Mouse (Mus musculus) embryo, embryonic 11.5 days (tissue): ENCODE data around the gene Cygb.
"Not testable (repeated sequence)": the region's sequence is repeated elsewhere in the genome, so short reads cannot be mapped to it uniquely, and the experiment has no call there.

Source experiments
- DNase-seq: peaks from one replicate; pipeline ENCODE4 v3.0.0-alpha.2; 2012; ENCODE audit warnings: low read depth, low spot score

Cygb gene

DNA sequence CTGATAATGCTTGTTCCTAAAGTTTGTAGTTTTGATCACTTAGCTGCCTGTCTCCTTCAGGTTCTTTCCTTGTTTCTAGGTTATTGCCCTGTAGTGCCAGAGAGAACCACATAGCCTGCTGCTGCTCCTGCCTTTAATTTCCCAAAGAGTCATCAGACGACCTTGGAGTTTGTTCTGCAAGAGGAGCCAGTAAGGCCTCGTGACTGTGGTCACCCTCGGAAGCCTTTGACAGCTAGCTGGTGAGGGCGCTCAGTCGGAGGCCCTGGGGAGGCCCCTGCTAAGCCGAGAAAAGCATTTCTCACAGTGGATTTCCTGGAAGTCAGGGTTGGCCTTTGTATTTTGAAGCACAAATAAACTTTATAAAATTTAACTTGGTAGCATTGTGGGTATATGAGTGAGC lies 21.3 kb upstream of the Cygb start:
- not testable (repeated sequence) for DNase-seq

DNA sequence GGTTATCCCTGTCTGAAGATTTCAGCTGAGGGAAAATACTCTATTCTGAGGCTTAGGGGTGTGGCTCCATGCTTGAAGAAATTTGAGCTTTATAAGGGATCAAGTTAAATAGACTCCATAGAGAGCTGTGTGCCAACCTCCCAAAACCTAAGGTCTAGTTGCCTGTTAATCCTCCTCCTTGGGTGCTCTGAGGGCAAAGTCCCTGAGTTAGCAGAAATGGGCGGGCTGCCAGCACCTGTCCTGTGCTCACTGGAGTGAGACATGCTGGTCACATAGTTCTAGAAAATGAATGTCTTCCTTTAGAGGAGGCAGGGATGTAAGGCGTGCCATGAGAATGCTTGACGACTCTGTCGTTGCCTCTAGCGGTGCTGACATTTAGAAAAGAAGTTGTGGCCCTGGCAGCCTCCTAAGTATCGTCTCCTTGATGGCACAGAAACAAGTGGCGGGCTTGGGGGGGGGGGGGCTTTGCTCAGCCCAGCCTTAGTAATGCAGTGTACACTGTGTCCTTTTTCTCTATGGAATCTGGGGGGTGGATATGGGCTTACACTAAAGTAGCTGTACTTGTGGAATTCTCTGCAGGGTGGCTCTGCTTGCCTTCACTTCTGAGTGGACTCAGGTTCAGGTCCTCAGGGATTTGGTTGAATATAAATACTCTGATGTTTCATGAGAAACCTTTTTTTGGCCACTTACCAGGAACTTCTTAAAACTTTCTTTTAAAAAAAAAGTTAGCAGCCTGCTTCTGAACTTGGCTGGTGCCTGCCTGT lies 20.7 kb upstream of the Cygb start:
- DNase-seq: no peak

- DNase-seq: no peak
These were observed 19.3 kb upstream of the Cygb start for GRCm38 (mm10) chr11:116673410-116673809.

DNA sequence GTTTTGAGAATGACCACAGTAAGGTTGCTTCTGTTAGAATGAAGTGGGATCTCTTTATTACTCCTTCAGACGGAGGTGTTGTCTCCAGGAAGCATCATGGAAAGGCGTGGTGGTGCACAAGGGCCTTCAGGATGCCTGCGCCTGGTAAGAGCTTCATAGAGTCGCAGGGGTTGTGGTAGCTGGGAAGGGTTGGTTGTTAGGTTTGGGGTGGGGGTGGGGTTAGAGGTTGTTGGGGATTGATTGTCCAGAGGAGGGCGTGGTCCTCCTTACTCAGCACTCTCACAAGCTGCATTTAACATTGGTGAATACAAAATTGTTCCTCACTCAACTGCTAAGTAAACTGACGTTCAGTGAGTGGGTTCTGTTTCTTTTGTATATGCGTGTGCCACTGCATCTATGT lies 18.5 kb upstream of the Cygb start:
- DNase-seq: no peak

DNA sequence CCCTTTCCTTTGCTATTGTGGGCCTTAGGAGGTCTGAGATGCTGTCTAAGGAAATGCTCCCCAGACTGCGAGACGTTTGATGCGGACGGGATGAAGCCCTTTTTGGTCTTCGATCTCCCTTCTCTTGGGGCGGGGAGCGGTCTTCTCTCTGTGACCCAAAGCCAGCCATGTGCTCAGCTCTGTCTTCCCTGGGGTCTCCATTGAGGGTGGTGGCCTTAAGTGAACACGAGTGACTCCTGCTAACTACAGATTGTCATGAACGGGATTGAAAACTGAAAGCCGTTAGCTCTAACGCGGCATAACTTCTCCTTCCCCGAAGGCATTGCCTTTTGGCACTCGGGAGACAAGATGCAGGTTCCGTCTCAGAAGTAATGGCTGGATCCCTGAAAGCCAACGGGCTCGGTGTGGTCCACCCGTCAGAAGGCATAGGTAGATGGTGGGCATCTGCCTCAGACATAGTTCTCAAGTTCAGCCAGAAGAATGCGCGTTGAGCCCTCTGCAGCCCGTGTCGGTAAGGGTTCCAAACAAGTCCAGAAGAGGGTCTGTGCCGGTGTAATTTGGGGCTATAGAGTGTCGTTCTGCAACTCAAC lies 17.8 kb upstream of the Cygb start:
- no peak for DNase-seq

GRCm38 (mm10) chr11:116671112-116671844 lies 17.2 kb upstream of the Cygb start:
- DNase-seq: peak; percentile 99

DNA sequence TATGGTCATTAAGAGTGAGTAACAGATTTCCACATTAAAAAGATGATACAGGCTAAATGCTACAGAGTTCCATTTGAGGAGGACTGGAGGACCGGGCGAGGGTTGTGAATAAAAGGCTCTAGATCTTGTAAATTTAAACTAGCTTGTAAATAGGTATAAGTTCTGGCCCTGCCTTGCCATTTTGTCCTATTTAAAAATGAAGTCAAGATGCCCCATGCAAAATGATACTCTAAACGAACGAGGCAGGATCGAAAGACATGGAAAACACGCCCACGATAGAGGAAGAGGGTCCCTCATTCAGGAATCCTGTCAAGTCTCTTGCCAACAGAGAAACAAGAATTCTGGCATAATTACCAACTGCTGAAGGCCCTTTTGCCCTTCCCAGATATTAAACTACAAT lies 16.3 kb upstream of the Cygb start:
- no peak for DNase-seq

- no peak for DNase-seq
These were observed 15.8 kb upstream of the Cygb start for GRCm38 (mm10) chr11:116669787-116670365.

- no peak for DNase-seq
These were observed 15.2 kb upstream of the Cygb start for GRCm38 (mm10) chr11:116669316-116669715.

DNA sequence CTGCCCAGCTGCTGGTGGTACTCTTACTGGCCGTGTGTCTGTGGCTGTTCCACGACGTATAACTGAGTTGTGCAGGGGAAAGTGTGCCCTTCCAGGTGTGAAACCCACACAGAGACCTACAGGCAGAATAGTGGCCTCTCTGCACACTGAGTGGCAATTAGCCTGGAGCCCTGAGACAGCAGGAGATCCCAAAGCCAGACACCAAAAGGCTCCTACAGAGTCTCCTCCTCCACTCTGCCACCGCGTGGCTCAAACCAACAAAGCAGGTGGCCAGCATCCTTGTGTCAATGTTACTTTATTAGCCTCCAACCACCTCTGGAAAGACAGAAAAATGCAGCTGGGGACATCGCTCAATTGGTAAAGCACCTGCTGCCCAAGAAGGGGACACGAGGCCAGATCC lies 14.7 kb upstream of the Cygb start:
- DNase-seq: no peak

DNA sequence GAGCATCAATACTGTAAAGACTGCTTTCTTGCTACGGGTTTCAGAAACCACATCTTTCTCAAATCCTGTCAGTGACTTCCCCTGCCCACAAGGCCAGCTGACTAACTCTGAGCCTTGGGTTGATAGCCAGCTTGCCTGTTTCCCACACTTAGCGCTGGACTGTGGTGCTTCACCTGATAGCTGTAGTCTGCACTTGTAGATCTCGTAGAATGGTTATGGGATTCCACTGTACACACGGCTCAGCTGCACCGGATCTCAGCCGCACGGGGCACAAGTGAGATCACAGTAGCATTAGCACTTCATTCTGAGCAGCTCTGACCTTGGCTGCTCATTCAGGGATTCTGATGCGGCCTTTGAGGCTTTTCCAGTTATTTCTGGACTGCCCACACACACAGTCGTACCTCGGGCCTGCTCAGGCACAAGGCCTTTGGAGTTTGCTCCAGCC lies 14.3 kb upstream of the Cygb start:
- DNase-seq: no peak

GRCm38 (mm10) chr11:116667930-116668329 lies 13.8 kb upstream of the Cygb start:
- DNase-seq: no peak

- DNase-seq: not testable (repeated sequence)
These were observed 12.9 kb upstream of the Cygb start for GRCm38 (mm10) chr11:116667012-116667411.

GRCm38 (mm10) chr11:116666566-116666965 lies 12.5 kb upstream of the Cygb start:
- no peak for DNase-seq

DNA sequence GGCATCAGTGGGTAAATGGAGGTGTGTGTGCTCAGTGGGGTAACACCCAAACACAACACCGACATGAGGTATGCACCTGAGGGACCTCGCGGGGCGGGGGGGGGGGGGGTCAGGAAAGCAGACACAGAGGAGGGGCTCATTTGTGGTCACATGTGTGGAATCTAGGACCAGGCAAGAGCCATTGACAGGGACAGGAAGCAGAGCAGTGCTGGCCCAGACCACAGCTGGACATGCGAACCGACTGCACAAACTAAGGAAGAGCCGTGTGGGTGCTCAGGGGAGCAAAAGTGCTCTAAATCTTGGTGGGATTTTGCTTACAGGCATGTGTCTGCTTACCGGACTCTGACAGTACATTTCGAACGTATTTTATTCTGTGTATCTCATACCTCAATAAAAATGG lies 11.2 kb upstream of the Cygb start:
- no peak for DNase-seq

DNA sequence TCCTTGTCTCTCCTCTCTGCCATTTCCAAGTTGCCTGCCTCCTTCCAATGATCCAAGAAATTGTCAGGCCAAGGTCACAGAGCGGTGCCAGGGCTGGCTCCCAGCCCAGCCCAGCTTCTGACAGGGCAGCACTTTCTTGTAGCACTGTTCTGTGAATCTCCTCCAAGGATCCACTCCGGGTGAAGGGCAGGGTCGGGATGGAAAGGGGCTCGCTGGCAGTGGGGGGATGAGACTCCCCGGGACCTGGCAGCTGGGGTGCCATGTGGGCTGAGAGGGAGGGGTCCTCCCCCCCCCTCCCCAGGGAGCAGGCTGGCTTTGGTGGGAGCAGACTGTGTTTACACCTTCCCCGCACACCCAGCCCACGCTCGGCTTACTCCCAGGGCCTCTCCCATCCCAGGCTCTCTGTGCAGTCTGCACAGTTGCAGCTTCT lies 7.8 kb upstream of the Cygb start:
- no peak for DNase-seq

DNA sequence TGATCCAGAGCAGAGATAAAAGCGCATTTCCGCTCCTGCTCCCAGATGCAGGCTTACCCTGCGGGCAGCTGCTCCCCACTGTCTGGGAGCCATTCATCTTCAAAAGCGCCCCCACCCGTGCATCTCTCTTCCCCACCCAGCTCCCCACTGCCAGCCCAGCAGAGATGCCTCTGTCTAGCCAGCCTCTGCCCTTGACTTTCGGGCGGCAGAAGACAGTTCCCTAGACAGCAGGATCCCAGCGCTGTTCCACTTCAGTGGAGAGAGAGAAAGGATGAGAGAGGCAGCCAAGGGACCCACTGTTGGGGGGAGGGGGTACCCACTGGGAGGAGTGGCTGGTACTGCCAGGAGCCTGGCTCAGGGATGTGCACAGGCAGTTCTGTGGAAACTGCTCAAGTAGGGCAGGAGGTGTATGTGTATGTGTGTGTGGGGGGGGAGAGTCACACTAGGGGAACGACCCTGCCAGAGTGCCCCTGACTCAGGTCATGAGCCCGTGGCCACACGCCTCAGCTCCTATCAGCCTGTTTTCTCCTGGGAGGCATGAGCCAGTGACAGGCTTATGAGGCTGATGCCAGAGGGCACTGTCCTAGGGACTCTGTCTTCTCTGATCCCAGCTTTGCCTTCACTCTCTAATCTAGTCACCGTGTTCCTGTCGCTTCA lies 7.3 kb upstream of the Cygb start:
- no peak for DNase-seq

GRCm38 (mm10) chr11:116660181-116660580 lies 6.1 kb upstream of the Cygb start:
- no peak for DNase-seq

DNA sequence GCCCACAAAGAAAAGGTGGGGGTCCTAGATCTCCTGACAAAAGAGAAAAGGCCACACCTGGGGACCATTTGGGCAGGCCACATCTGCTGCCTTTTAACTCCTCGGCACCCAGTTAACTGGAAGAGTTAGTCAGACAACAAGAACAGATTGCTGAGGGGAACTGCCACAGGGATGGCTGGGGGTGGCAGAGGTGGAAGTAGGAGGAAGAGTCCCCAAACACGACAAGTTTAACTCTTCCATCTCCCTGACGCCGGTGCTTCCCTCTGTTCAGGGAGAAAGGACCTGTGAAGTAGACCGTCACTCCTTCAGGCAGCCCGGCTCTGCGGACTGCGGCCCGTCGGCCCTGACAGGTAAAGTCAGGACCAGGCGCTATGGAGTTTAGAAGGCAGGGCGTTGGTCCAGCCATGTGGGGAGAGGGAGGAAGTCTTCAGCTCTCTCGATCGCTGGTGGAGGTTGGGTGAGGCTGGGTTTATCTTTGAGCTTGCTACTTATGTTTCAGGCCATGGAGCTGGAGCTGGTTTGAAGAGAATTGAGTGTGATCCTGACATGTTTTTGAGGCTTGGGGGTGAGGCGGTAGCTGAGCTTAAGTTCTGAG lies 5.0 kb upstream of the Cygb start:
- no peak for DNase-seq

GRCm38 (mm10) chr11:116658238-116658637 lies 4.1 kb upstream of the Cygb start:
- DNase-seq: no peak
